Mouse (Mus musculus) heart, postnatal 36 days (tissue): ENCODE measurements around the gene Rrp1b. TPM values are rescaled to one million over a fixed set of nuclear protein-coding genes. Genes with fewer than 3 reads are reported as not detected.

Experiments
- total RNA-seq, 2 experiments: library from RNA; stranded (reverse); gene quantifications; 2 replicates each; pipeline ENCODE4 v1.2.3; 2021

The Rrp1b gene
- total RNA-seq, 2 experiments from 2014 or later = 6.9 to 7.2 TPM

Other genes starting within 250 kb of the Rrp1b start
- gene Sik1, start 180.3 kb upstream of the Rrp1b start, total RNA-seq = 10 to 100 TPM; 24.0 to 68.3 TPM
- gene Hsf2bp, start 249 bp downstream of the Rrp1b start, total RNA-seq = under 1 TPM; 0.79 to 0.97 TPM
- 10 to 100 TPM; 25.1 to 26.4 TPM for gene Notch3, start 130.8 kb downstream of the Rrp1b start, total RNA-seq
- under 1 TPM; 0.92 to 0.97 TPM for gene Ephx3, start 153.4 kb downstream of the Rrp1b start, total RNA-seq
- gene Brd4, start 248.6 kb downstream of the Rrp1b start, total RNA-seq = 10 to 100 TPM; 52.3 to 55.0 TPM